Mouse (Mus musculus): ENCODE data around the gene Nyap2. TPM values are rescaled to one million over a fixed set of nuclear protein-coding genes. Genes with fewer than 3 reads are reported as not detected.
A peak's percentile ranks its signal among the peaks of the same experiment; 100 is the strongest.

The Nyap2 gene
- total RNA-seq, 2 experiments from 2014 or later, result 42.1 to 45.6 TPM

DNA sequence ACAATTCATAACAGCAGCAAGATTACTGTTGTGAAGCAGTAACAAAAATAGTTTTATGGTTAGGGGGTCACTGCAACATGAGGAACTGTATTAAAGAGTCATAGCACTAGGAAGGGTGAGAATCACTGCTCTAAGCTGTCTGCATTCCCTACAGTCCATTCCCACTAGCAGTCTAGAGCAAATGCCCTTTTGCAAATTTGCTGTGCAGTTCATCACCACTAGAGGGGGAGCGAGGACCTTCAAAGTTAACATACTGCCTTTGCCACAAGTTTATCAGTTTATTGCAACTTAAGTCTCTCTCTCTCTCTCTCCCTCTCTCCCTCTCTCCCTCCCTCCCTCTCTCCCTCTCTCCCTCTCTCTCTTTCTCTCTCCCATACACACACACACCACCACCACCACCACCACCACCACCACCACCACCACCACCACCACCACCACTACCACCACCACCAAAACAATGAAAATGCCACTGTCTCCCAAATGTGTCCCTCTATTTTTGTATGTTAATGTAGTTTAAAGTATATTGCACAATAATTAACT lies 233.4 kb downstream of the Nyap2 start:
- intact Hi-C loops (cut with DNase I), result loop anchor here (10.0 kb wide), 1 partner anchor 1335 kb away; no protein-coding TSS in a partner anchor

DNA sequence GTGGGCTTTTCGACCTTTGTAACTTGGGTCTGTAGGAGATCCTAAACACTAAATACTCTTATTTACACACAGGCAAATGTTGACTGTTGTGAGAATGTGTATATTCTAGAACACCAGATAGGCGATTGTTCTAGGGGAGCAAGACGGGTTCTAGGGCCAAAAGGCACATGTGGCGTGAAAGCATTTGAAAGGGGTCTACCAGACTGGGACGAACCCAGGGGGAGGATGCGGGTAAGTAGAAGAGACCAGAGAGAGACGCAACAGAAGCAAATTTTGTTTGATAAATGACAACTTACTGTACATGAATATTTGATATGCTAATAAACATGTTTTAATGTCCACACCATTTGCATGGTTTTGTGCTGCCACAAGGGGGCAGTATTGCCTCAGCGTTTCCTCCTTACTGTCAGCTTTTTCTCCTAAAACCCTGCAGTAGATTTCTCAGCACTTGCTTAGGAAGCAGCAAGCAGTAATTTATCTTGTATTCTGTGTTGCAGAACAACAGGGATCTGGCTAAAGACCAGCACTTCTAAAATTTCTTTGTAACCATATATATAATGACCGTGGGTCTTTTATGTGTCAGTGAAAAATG lies 239.7 kb downstream of the Nyap2 start:
- DNase-seq (ENCODE audit: low spot score in 2 of 2), result peak; percentile 74 to 86
- intact Hi-C loops (cut with DNase I), result loop anchor here (1.0 to 10.0 kb wide), 5 partner anchors 201 to 1328 kb away; no protein-coding TSS in a partner anchor

More for the DNA sequence above, 233.4 kb downstream of the Nyap2 start:
- peak; percentile 63 to 85 for DNase-seq (ENCODE audit: low spot score in 2 of 2)

DNA sequence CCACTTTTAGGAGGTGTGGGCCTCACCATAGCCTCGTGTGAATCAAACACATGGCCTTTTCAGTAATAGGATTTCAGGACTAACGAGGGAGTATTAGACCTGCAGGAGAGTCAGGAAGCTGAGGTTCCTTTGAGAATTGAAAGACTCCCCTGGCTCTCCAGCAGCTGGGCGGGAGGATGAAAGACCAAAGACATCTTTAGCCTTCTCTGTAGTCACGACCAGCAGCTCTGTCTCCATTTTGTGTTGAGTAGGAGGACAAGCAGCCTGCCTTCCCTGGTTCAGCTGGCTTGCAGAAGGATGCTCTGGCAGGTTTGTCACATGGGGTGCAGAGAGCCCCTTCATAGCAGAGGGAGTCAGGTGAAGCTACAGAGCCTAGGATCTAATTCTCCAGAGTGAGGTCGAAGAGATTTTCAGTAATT lies 240.3 kb downstream of the Nyap2 start:
- intact Hi-C loops (cut with DNase I), result loop anchor here (1.0 to 10.0 kb wide), 5 partner anchors 200 to 1328 kb away; no protein-coding TSS in a partner anchor
- peak; percentile 27 to 71 for DNase-seq (ENCODE audit: low spot score in 2 of 2)

DNA sequence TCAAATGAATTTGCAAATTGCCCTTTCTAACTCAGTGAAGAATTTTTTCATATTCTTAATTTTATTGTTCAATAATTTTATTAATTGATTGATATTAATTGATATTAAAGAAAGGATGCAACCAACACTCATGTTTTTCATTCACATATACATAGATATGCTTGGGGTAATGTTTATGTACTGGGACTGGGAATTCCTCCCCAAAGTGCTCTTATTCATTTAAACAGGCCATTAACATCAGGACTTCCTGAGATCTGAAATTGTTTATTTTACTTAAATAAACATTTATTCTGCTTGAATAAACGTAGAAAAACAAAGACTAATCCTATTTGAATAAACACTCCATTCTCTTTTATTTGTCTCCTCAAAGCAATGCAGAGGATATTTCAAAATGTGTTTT lies 311.0 kb downstream of the Nyap2 start:
- DNase-seq (ENCODE audit: low spot score in 2 of 2), result no peak
- intact Hi-C loops (cut with DNase I), result no loop called here

All from left cerebral cortex, postnatal 25 days (tissue).